Mouse (Mus musculus) kidney, embryonic 15.5 days (tissue): ENCODE measurements around the gene 2310011J03Rik. TPM values are rescaled to one million over a fixed set of nuclear protein-coding genes. Genes with fewer than 3 reads are reported as not detected.

Experiments
- ATAC-seq: fragments of 200-750 bp; cut with Nextera tagmentation; replicated peaks from 2 replicates; pipeline ENCODE4 v1.8.0; 2017; ENCODE audit warnings: moderate TSS enrichment; ENCODE audit not compliant: low FRiP score
- H3K27ac ChIP-seq: fragments of 300-500 bp; sonication (generic); 2 replicates; pipeline ENCODE4 v1.5.1; 2015; ENCODE audit warnings: mild to moderate bottlenecking, inconsistent platforms
- H3K27me3 ChIP-seq: fragments of 300-500 bp; sonication (generic); 2 replicates; pipeline ENCODE4 v1.6.1; 2015; ENCODE audit warnings: inconsistent platforms
- H3K36me3 ChIP-seq: fragments of 300-500 bp; sonication (generic); 2 replicates; pipeline ENCODE4 v1.6.1; 2015; ENCODE audit warnings: inconsistent platforms
- H3K4me1 ChIP-seq: fragments of 300-500 bp; sonication (generic); 2 replicates; pipeline ENCODE4 v1.6.1; 2015; ENCODE audit warnings: inconsistent platforms
- H3K4me2 ChIP-seq: fragments of 300-500 bp; sonication (generic); 2 replicates; pipeline ENCODE4 v1.6.1; 2015; ENCODE audit warnings: moderate library complexity, mild to moderate bottlenecking, inconsistent platforms
- H3K4me3 ChIP-seq: fragments of 300-500 bp; sonication (generic); replicated peaks from 2 replicates; pipeline ENCODE4 v1.5.1; 2015; ENCODE audit warnings: mild to moderate bottlenecking, inconsistent platforms
- H3K9ac ChIP-seq: fragments of 300-500 bp; sonication (generic); 2 replicates; pipeline ENCODE4 v1.6.1; 2015; ENCODE audit warnings: mild to moderate bottlenecking, inconsistent platforms
- H3K9me3 ChIP-seq: fragments of 300-500 bp; sonication (generic); replicated peaks from 2 replicates; pipeline ENCODE4 v1.6.1; 2016; ENCODE audit warnings: inconsistent platforms
- WGBS: fragments of 180-500 bp; shearing (Covaris S2); methylation state at CpG from one replicate; pipeline ENCODE4 v1.1.7; 2015; ENCODE audit warnings: mixed read lengths; 5-methylcytosine and 5-hydroxymethylcytosine counted together
- polyA plus RNA-seq: library from polyadenylated mRNA; unstranded; fragments of >200 nt; fragmentation: Nextera tagmentation; extraction: Ambion mirVana; gene quantifications from 2 replicates; pipeline ENCODE4 v1.2.1, GENCODE M21; 2015

2310011J03Rik gene
- polyA plus RNA-seq, 1 experiment from 2014 or later = 52.7 TPM

- peak overlapping the region; percentile 52; the same call in 1 of the 2 replicates for H3K27ac ChIP-seq
These were observed 3.2 kb upstream of the 2310011J03Rik start for GRCm38 (mm10) chr10:80323261-80324119.

DNA sequence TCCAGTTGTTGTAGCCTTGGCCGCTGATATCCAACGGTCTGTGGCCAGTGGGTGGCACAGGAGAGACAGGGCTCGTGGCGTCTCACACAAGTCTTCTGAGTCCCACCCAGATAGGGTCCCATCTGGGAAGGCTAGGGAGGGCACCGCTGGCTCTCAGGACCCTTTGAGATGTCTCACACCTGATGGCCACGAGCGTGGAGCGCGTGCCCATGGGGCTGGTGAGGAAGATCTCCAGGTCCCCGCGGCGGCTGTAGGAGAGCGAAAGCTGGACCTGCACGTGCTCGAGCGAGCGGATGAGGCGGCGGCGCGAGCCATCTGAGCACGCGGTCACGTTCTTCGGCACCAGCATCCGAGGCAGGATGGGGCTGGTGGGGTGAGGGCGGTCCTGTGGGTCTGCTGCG is 2.5 kb upstream of the 2310011J03Rik start:
- Histone ChIP-seq H3K9ac (peak overlapping the region; percentile 54), H3K27me3 (peaks cover 1% of the 10 kb centered on the region), H3K4me2 (peak overlapping the region; percentile 92), H3K4me3 (peak overlapping the region; percentile 58), H3K36me3 (peaks cover 15% of the 10 kb centered on the region; the same call in 1 of the 2 replicates), H3K27ac (0 out of 2 replicates have a peak overlapping the region, but pooled peaks have one; percentile 52), H3K4me1 (peaks cover 51% of the 10 kb centered on the region), H3K9me3 (no peaks in the 10 kb centered on the region)
- ATAC-seq = peak; percentile 4; the same call in 1 of the 2 replicates
- 3% methylated on average over 28 of the region's 28 CpGs for WGBS

More at GRCm38 (mm10) chr10:80323261-80324119, 3.2 kb upstream of the 2310011J03Rik start:
- no peaks in the 10 kb centered on the region for H3K27me3 ChIP-seq
- peak overlapping the region; percentile 54 for H3K9ac ChIP-seq
- H3K4me3 ChIP-seq = peak overlapping the region; percentile 58
- H3K36me3 ChIP-seq = peaks cover 8% of the 10 kb centered on the region; the same call in 1 of the 2 replicates
- peak overlapping the region; percentile 92 for H3K4me2 ChIP-seq
- peak; percentile 37 for ATAC-seq
- WGBS = 3% methylated on average over 41 of the region's 46 CpGs
- peaks cover 51% of the 10 kb centered on the region for H3K4me1 ChIP-seq
- H3K9me3 ChIP-seq = no peaks in the 10 kb centered on the region

GRCm38 (mm10) chr10:80321670-80322581 is 1.6 kb upstream of the 2310011J03Rik start:
- WGBS = 94% methylated on average over 21 of the region's 21 CpGs
- no peak for ATAC-seq
- H3K36me3 ChIP-seq = peaks cover 17% of the 10 kb centered on the region; the same call in 1 of the 2 replicates
- peaks cover 51% of the 10 kb centered on the region for H3K4me1 ChIP-seq
- H3K9me3 ChIP-seq = no peaks in the 10 kb centered on the region
- no peak overlapping the region for H3K9ac ChIP-seq
- 0 out of 2 replicates have a peak overlapping the region, but pooled peaks have one; percentile 52 for H3K27ac ChIP-seq
- H3K4me3 ChIP-seq = peak overlapping the region; percentile 58
- peak overlapping the region; percentile 92 for H3K4me2 ChIP-seq
- peaks cover 10% of the 10 kb centered on the region for H3K27me3 ChIP-seq

DNA sequence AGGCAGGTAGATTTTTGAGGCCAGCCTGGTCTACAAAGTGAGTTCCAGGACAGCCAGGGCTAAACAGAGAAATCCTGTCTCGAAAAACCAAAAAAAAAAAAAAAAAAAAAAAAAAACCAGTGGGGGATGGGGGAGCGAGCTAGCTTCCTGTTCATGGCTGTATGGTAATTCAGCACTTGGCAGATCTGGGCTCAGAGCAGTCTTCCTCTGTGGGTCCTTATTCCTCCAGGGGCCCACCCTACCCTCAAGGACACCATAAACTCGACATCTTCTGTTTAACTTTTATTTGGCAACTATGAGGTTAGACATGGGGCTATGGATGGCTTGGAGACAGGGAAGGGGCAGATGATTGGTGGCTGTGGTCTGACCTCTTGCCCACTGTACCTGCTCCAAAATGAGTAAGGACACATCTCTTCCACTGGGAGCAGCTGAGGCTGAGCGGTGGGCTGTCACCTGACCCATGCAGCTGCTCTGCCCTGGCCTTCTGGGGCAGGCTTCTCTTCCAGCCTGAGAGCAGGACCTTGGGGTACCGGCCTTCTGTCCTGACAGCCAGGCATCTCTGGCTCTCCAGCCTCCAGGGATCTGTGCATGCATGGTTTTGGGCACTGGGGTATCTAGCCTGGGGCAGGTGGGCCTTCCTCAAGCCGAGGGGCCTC is 805 bp upstream of the 2310011J03Rik start:
- Histone ChIP-seq H3K4me3 (no peak overlapping the region), H3K4me1 (peaks cover 51% of the 10 kb centered on the region), H3K9me3 (no peaks in the 10 kb centered on the region), H3K36me3 (peaks cover 17% of the 10 kb centered on the region; the same call in 1 of the 2 replicates), H3K9ac (no peak overlapping the region), H3K27me3 (peaks cover 18% of the 10 kb centered on the region), H3K27ac (peak overlapping the region; percentile 64; the same call in 1 of the 2 replicates), H3K4me2 (peak overlapping the region; percentile 92)
- 68% methylated on average over 6 of the region's 6 CpGs for WGBS
- ATAC-seq = no peak

DNA sequence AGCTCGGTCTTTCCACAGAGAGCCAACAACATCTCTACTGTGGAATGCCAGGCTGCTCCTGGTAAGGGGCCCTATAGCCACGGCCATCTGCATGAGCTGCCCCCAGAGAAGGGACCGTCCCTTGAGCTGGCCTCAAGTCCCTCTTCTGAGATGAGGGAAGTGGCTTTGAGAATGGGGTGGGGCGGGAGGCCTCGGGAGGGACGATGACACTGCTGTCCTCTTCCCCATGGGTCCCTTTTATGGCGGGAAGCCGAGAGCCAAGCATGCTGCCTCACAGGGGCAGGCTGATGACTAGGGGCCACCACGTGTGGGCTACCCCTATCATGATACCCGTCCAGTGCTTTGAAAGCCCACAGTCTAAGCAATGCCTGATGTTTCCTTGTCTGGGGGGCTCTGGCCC is 3.3 kb downstream of the 2310011J03Rik start:
- no peaks in the 10 kb centered on the region for H3K9me3 ChIP-seq
- no peak overlapping the region for H3K4me3 ChIP-seq
- peaks cover 51% of the 10 kb centered on the region for H3K4me1 ChIP-seq
- no peak for ATAC-seq
- no peak overlapping the region for H3K27ac ChIP-seq
- peaks cover 59% of the 10 kb centered on the region for H3K27me3 ChIP-seq
- 42% methylated on average over 10 of the region's 10 CpGs for WGBS
- H3K36me3 ChIP-seq = peaks cover 17% of the 10 kb centered on the region; the same call in 1 of the 2 replicates
- H3K4me2 ChIP-seq = no peak overlapping the region
- H3K9ac ChIP-seq = 0 out of 2 replicates have a peak overlapping the region, but pooled peaks have one; percentile 23

DNA sequence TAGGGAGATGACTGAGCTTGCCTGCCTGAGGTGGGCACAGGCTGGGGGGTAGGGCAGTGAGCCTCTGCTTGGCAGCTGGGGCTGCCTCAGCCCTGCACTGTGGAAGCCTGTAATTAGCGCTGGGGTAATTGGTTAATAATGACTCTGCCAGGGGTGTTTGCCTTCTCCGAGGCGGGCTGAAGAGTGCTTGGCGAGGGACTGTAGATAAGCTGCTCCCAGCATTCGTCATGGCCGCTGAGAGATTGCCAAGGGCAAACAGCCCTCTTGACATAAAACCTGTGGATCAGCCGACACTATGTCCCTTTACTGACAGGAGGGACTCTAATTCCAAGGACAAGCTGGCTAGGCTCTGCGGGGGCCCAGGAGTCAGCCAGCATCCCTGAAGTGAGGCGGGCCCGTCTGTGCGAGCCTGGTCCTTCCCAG is 4.0 kb downstream of the 2310011J03Rik start:
- H3K4me3 ChIP-seq = no peak overlapping the region
- no peaks in the 10 kb centered on the region for H3K9me3 ChIP-seq
- H3K27me3 ChIP-seq = peaks cover 66% of the 10 kb centered on the region
- no peak overlapping the region for H3K4me2 ChIP-seq
- ATAC-seq = no peak
- WGBS = 19% methylated on average over 11 of the region's 11 CpGs
- no peak overlapping the region for H3K27ac ChIP-seq
- H3K36me3 ChIP-seq = peaks cover 17% of the 10 kb centered on the region; the same call in 1 of the 2 replicates
- H3K9ac ChIP-seq = no peak overlapping the region
- peaks cover 44% of the 10 kb centered on the region for H3K4me1 ChIP-seq

GRCm38 (mm10) chr10:80315315-80315714 is 5.0 kb downstream of the 2310011J03Rik start:
- H3K4me2 ChIP-seq = no peak overlapping the region
- peaks cover 17% of the 10 kb centered on the region; the same call in 1 of the 2 replicates for H3K36me3 ChIP-seq
- 35% methylated on average over 27 of the region's 27 CpGs for WGBS
- ATAC-seq = no peak
- H3K27ac ChIP-seq = no peak overlapping the region
- peaks cover 76% of the 10 kb centered on the region for H3K27me3 ChIP-seq
- H3K4me1 ChIP-seq = peaks cover 39% of the 10 kb centered on the region
- no peaks in the 10 kb centered on the region for H3K9me3 ChIP-seq
- H3K4me3 ChIP-seq = no peak overlapping the region
- peak overlapping the region; percentile 23; the same call in 1 of the 2 replicates for H3K9ac ChIP-seq

DNA sequence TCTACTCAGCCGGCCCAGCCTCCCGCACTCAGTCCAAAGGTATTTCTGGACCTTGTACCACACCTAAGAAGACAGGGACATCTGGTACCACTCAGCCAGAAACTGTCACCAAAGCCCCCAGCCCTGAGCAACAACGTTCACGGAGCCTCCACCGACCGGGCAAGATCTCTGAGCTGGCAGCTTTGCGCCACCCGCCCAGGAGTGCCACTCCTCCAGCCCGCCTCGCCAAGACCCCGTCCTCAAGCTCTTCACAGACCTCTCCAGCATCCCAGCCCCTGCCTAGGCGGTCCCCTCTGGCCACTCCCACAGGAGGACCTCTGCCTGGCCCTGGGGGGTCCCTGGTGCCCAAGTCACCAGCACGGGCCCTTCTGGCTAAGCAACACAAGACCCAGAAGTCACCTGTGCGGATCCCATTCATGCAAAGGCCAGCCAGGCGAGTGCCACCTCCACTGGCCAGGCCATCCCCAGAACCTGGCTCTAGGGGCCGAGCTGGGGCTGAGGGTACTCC is 5.8 kb downstream of the 2310011J03Rik start:
- H3K27ac ChIP-seq = no peak overlapping the region
- H3K9me3 ChIP-seq = no peaks in the 10 kb centered on the region
- H3K27me3 ChIP-seq = peaks cover 79% of the 10 kb centered on the region
- 52% methylated on average over 16 of the region's 16 CpGs for WGBS
- peaks cover 35% of the 10 kb centered on the region for H3K4me1 ChIP-seq
- H3K36me3 ChIP-seq = peaks cover 17% of the 10 kb centered on the region; the same call in 1 of the 2 replicates
- no peak for ATAC-seq
- H3K9ac ChIP-seq = no peak overlapping the region
- H3K4me3 ChIP-seq = no peak overlapping the region
- H3K4me2 ChIP-seq = no peak overlapping the region

GRCm38 (mm10) chr10:80313627-80314201 is 6.6 kb downstream of the 2310011J03Rik start:
- Histone ChIP-seq H3K27me3 (peaks cover 79% of the 10 kb centered on the region), H3K4me2 (0 out of 2 replicates have a peak overlapping the region, but pooled peaks have one; percentile 14), H3K27ac (no peak overlapping the region), H3K4me3 (no peak overlapping the region), H3K4me1 (peaks cover 27% of the 10 kb centered on the region), H3K9me3 (no peaks in the 10 kb centered on the region), H3K9ac (no peak overlapping the region), H3K36me3 (peaks cover 12% of the 10 kb centered on the region; the same call in 1 of the 2 replicates)
- ATAC-seq = no peak
- 41% methylated on average over 20 of the region's 20 CpGs for WGBS

DNA sequence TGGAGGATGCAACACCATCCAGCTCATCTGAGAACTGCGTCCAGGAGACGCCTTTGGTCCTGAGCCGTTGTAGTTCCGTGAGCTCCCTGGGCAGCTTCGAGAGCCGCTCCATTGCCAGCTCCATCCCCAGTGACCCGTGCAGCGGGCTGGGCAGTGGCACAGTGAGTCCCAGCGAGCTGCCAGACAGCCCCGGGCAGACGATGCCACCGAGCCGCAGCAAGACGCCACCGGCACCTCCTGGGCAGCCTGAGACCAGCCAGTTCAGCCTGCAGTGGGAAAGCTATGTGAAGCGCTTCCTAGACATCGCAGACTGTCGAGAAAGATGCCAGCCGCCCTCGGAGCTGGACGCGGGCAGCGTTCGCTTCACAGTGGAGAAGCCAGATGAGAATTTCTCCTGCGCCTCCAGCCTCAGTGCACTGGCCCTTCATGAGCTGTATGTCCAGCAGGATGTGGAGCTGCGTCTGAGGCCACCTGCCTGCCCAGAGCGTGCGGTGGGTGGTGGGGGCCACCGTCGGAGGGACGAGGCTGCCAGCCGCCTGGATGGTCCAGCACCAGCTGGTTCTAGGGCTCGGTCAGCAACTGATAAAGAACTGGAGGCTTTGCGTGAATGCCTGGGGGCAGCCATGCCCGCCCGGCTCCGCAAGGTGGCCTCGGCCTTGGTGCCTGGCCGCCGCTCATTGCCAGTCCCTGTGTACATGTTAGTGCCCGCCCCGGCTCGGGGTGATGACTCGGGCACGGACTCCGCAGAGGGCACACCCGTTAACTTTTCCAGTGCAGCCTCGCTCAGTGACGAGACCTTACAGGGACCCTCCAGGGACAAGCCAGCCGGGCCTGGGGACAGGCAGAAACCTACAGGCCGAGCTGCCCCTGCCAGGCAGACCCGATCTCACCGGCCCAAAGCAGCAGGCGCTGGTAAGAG is 7.5 kb downstream of the 2310011J03Rik start:
- Histone ChIP-seq H3K4me2 (peak overlapping the region; percentile 6; the same call in 1 of the 2 replicates), H3K27me3 (peaks cover 80% of the 10 kb centered on the region), H3K4me1 (peaks cover 26% of the 10 kb centered on the region), H3K36me3 (peaks cover 3% of the 10 kb centered on the region; the same call in 1 of the 2 replicates), H3K9ac (no peak overlapping the region), H3K4me3 (no peak overlapping the region), H3K27ac (no peak overlapping the region), H3K9me3 (no peaks in the 10 kb centered on the region)
- WGBS = 64% methylated on average over 54 of the region's 54 CpGs
- ATAC-seq = no peak
